Comparison of ENCODE assay signal across 8 mouse cellular contexts in genomic region chr12:87147395-87148089, GRCm38 (mm10). TPM values are rescaled to one million over a fixed set of nuclear protein-coding genes. Genes with fewer than 3 reads are reported as not detected.
DNase-seq lines count a peak whose midpoint lies in the region; ATAC-seq and TF ChIP-seq lines count a peak whose summit lies in the region.

TSS of gene Pomt2 (minus strand) at chr12:87147968.

- DNase-seq in 416B (ENCODE audit: low read depth) = peak; percentile 98
- DNase-seq in heart, adult 8-10 months (ENCODE audit: low spot score) = peak; percentile 95
- DNase-seq in kidney, adult 9 months = peak; percentile 97
- DNase-seq in limb, embryonic 14.5 days (ENCODE audit: low spot score) = peak; percentile 97
- DNase-seq in midbrain, postnatal 0 days (ENCODE audit: low spot score) = peak; percentile 95
- peak; percentile 76 to 82 for DNase-seq in spleen, postnatal 14 days (ENCODE audit: low spot score in 2 of 2)

- H3K9ac ChIP-seq in embryonic facial prominence, embryonic 15.5 days = peak within 1 kb of the TSS; percentile 80
- H3K9ac ChIP-seq in limb, embryonic 14.5 days (ENCODE audit: low read depth, low read length, severe bottlenecking) = peak within 1 kb of the TSS; percentile 83
- peak within 1 kb of the TSS; percentile 79 for H3K9ac ChIP-seq in midbrain, postnatal 0 days (replicated peaks; ENCODE audit: low read length, poor library complexity, severe bottlenecking)

- peak within 1 kb of the TSS; percentile 73 for H3K27ac ChIP-seq in bone marrow, adult 2 months (ENCODE audit: control insufficient read depth, insufficient read depth, low read depth, low read length, poor library complexity)
- H3K27ac ChIP-seq in embryonic facial prominence, embryonic 15.5 days (replicated peaks) = peak within 1 kb of the TSS; percentile 98
- peak within 1 kb of the TSS; percentile 96 for H3K27ac ChIP-seq in limb, embryonic 14.5 days (replicated peaks; ENCODE audit: low read depth, low read length)
- H3K27ac ChIP-seq in midbrain, postnatal 0 days (ENCODE audit: low read depth, low read length) = peak within 1 kb of the TSS; percentile 96

- H3K27me3 ChIP-seq in embryonic facial prominence, embryonic 15.5 days = no peaks in the 10 kb centered on the region
- H3K27me3 ChIP-seq in limb, embryonic 14.5 days (ENCODE audit: control insufficient read depth, insufficient read depth, low read length) = no peaks in the 10 kb centered on the region
- H3K27me3 ChIP-seq in midbrain, postnatal 0 days (ENCODE audit: insufficient read depth, low read length) = no peaks in the 10 kb centered on the region

- under 1% methylated on average over 61 of the region's 61 CpGs for WGBS in bone marrow, adult 2 months
- WGBS in embryonic facial prominence, embryonic 15.5 days = under 1% methylated on average over 61 of the region's 61 CpGs
- under 1% methylated on average over 50 of the region's 61 CpGs for WGBS in limb, embryonic 14.5 days
- under 1% methylated on average over 57 of the region's 61 CpGs for WGBS in midbrain, postnatal 0 days

- H3K9me3 ChIP-seq in embryonic facial prominence, embryonic 15.5 days (replicated peaks) = no peaks in the 10 kb centered on the region
- peaks cover 8% of the 10 kb centered on the region; the same call in 1 of the 2 replicates for H3K9me3 ChIP-seq in limb, embryonic 14.5 days (ENCODE audit: control insufficient read depth, low read length)
- no peaks in the 10 kb centered on the region for H3K9me3 ChIP-seq in midbrain, postnatal 0 days (ENCODE audit: low read length)

- H3K4me3 ChIP-seq in bone marrow, adult 2 months (replicated peaks; ENCODE audit: control insufficient read depth, low read depth, low read length) = peak within 1 kb of the TSS; percentile 98
- peak within 1 kb of the TSS; percentile 95 for H3K4me3 ChIP-seq in embryonic facial prominence, embryonic 15.5 days (replicated peaks)
- H3K4me3 ChIP-seq in limb, embryonic 14.5 days (replicated peaks; ENCODE audit: low read length) = peak within 1 kb of the TSS; percentile 92
- peak within 1 kb of the TSS; percentile 85 for H3K4me3 ChIP-seq in midbrain, postnatal 0 days (ENCODE audit: low read depth, low read length)

- no peak for TF ChIP-seq CTCF in bone marrow, adult 2 months (IDR thresholded peaks at IDR 0.05; ENCODE audit: control insufficient read depth, insufficient read depth, low read length)
- 0 out of 2 replicates have a peak, but pooled peaks have one; percentile 0 for TF ChIP-seq CTCF in midbrain, postnatal 0 days (IDR thresholded peaks at IDR 0.05)

- H3K4me2 ChIP-seq in embryonic facial prominence, embryonic 15.5 days (replicated peaks) = peak within 1 kb of the TSS; percentile 60
- peak within 1 kb of the TSS; percentile 76 for H3K4me2 ChIP-seq in limb, embryonic 14.5 days (replicated peaks; ENCODE audit: low read depth, low read length, severe bottlenecking)
- peak within 1 kb of the TSS; percentile 69 for H3K4me2 ChIP-seq in midbrain, postnatal 0 days (ENCODE audit: low read depth, low read length, poor library complexity, severe bottlenecking)

- no peaks in the 10 kb centered on the region for H3K4me1 ChIP-seq in bone marrow, adult 2 months (ENCODE audit: control insufficient read depth, insufficient read depth, low read length)
- H3K4me1 ChIP-seq in embryonic facial prominence, embryonic 15.5 days = peaks cover 14% of the 10 kb centered on the region
- peaks cover 7% of the 10 kb centered on the region; the same call in 1 of the 2 replicates for H3K4me1 ChIP-seq in limb, embryonic 14.5 days (ENCODE audit: control insufficient read depth, insufficient read depth, low read length)
- 0 out of 2 replicates have a peak, but pooled peaks cover 3% of the 10 kb centered on the region for H3K4me1 ChIP-seq in midbrain, postnatal 0 days (ENCODE audit: insufficient read depth, low read length)

- TF ChIP-seq POLR2A in bone marrow, adult 2 months (IDR thresholded peaks at IDR 0.05; ENCODE audit: borderline replicate concordance, control insufficient read depth, low read depth, low read length) = peak; percentile 54
- TF ChIP-seq POLR2A in limb, embryonic 14.5 days (IDR thresholded peaks at IDR 0.05; ENCODE audit: borderline replicate concordance, extremely low read depth, insufficient read depth, insufficient read length) = 0 out of 2 replicates have a peak, but pooled peaks have one; percentile 54

- ATAC-seq in embryonic facial prominence, embryonic 15.5 days (ENCODE audit: insufficient number of reproducible peaks, low FRiP score, low TSS enrichment, low read depth) = peak; percentile 98
- ATAC-seq in limb, embryonic 14.5 days (ENCODE audit: low FRiP score, low read depth) = peak; percentile 96
- ATAC-seq in midbrain, postnatal 0 days (ENCODE audit: low FRiP score) = peak; percentile 96

- no peaks in the 10 kb centered on the region; the same call in 1 of the 2 replicates for H3K36me3 ChIP-seq in embryonic facial prominence, embryonic 15.5 days
- peaks cover 7% of the 10 kb centered on the region; the same call in 1 of the 2 replicates for H3K36me3 ChIP-seq in limb, embryonic 14.5 days (ENCODE audit: control insufficient read depth, insufficient read depth, low read length)
- no peaks in the 10 kb centered on the region for H3K36me3 ChIP-seq in midbrain, postnatal 0 days (ENCODE audit: insufficient read depth, low read length)

RNA-seq across cellular contexts. Expression of gene Pomt2, which starts in this region (rescaled TPM):
- polyA plus RNA-seq in bone marrow, adult 2 months (2011; ENCODE audit: insufficient read depth, insufficient read length, low replicate concordance, missing spikeins) = 1.4 and 3.4 TPM in 2 replicates
- polyA plus RNA-seq in embryonic facial prominence, embryonic 15.5 days (2015; fragmentation: Nextera tagmentation; extraction: Ambion mirVana) = 14.5 and 15.5 TPM in 2 replicates
- 10 to 100 TPM in 2 of 4 experiments, 1 to 10 TPM in 2; 8.0 to 10.8 (median 9.3) TPM for total RNA-seq in heart, adult 8-10 months (2022)
- 20.6 and 26.3 TPM in 2 replicates for polyA plus RNA-seq in limb, embryonic 14.5 days (2012; rRNA removed)
- 16.8 and 18.4 TPM in 2 replicates for polyA plus RNA-seq in limb, embryonic 14.5 days (2014; fragmentation: Nextera tagmentation; extraction: Ambion mirVana)
- total RNA-seq in midbrain, postnatal 0 days (2014; rRNA removed) = 29.8 and 35.0 TPM in 2 replicates
- polyA plus RNA-seq in midbrain, postnatal 0 days (2015; fragmentation: Nextera tagmentation; extraction: Ambion mirVana) = 13.2 and 13.8 TPM in 2 replicates

Comparison
In these comparisons a context has a peak if more than half of its experiments do, and no peak if none do; other contexts are left out.
1. Peak in every context shown above with its lines: DNase-seq, ATAC-seq, H3K4me3 ChIP-seq and H3K27ac ChIP-seq.